Mouse (Mus musculus) urinary bladder, postnatal 14 days (tissue): ENCODE data around the gene Srd5a3.
"Not testable (repeated sequence)": the region's sequence is repeated elsewhere in the genome, so short reads cannot be mapped to it uniquely, and the experiment has no call there.

Source experiments
- DNase-seq: peaks from one replicate; pipeline ENCODE4 v3.0.0; 2021; ENCODE audit warnings: low spot score

The Srd5a3 gene

DNA sequence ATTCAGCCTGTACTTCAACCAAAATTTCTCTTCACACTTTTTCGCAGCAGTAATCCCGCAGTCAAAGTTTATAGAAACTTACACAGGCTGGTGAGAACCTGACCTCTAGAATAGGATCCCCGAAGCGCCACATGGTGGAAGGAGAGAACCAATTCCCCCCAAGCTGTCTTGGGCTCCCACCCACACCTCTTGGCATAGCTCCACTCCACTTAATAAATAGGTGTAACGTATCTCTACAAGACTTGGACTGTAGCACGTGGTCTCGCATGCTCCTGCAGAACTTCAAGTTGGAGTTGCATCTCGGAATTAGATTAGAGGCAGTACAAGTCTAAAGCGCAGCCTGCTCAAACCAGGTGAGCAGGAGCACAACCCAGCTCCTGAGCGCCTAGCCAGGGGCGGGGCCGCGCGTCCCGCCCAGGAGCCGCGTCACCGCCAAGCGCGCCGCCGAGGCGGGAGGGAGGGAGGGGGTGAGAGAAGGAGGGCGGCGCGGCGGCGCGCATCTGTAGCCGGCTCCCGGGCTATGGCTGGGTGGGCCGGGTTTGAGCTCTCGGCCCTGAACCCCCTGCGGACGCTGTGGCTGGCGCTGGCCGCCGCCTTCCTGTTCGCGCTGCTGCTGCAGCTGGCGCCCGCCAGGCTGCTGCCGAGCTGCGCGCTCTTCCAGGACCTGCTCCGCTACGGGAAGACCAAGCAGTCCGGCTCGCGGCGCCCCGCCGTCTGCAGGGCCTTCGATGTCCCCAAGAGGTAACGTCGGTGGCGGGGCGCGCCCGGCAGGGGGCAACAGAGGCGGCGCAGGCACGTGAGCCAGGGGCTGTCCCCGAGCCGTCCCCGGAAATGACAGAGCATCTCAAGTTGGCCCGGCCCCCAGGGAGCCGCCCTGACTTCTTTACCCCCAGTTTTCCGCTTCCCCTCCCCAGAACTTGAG is at the start of gene Srd5a3:
Srd5a3 (plus strand) TSS at position 464 of the 922 bp plus-strand sequence.
- peak; percentile 98 for DNase-seq

DNA sequence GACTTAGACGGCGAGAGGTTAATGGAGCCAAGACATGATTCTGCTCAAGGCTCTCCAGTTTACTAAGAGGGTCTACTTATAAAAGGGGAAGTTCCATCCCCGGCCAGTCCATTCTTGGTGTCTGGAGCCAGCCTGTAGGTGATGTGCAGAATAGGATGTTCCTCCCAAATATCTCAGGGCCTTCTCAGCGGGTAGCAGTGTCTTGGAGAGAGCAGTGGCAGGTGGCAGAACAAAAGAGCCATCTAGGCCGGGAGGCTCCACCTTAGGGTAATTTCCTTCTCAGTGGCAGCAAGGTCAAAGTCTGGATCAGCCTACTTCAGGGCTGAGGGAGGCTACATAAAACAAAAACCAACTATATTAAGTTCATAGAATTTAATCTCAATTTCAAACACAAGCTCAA is 36.3 kb upstream of the Srd5a3 start:
- DNase-seq, result not testable (repeated sequence)

DNA sequence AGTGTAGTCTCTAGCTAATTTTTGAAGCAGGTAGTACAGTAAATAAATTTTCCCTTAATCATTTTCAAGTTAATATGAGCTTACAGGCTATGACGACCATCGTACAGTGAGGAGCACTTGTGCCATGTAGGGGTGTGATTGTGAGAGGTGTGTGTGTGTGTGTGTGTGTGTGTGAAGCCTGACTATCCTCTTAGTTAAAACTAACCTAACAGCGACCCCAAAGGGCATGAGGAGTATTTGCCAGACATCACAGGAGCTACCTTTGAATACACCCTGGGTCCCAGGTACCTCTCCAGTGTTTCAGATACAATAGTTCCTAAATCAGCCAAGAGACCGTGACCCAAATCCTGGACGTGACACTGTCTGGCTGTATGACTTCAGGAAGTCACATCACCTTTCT is 32.8 kb upstream of the Srd5a3 start:
- no peak for DNase-seq

DNA sequence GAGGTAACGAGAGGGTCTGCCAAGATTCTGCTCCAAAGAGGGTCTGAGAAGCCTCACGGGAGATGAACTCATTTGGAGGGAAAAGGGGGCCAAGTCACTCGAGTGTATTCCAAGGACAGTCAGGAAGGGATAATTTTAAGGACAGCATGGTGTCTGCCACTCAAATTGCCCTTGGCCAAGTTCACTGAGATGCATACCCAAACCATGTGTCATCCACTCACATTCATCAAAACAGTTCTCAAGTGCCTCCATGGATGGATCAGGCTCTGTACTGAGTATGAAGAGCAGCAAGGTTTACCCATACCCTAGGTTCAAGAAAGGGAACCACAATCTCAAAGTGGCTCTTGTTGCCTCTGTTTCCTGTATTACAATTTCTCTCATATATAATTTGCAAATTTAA is 31.6 kb upstream of the Srd5a3 start:
- no peak for DNase-seq

DNA sequence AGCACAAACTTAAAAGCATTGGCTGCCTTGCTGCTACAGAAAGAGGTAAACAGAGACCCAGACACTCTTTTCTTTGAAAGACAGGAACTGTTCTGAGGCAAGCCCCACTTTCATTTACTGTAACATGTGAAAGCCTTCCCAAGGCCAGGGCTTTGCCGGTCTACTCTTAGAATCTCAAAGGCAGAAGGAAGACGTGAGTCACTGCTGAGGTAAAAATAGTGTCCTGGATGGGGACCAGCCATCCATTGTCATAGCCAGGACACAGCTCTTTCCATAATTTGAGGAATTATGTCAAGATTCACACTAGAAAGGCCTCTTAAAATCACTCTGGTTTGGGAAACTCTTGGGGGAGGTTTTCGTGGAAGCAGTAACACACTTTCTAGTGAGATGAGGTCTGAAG is 28.9 kb upstream of the Srd5a3 start:
- no peak for DNase-seq

GRCm38 (mm10) chr5:76112016-76112415 is 28.1 kb upstream of the Srd5a3 start:
- no peak for DNase-seq

DNA sequence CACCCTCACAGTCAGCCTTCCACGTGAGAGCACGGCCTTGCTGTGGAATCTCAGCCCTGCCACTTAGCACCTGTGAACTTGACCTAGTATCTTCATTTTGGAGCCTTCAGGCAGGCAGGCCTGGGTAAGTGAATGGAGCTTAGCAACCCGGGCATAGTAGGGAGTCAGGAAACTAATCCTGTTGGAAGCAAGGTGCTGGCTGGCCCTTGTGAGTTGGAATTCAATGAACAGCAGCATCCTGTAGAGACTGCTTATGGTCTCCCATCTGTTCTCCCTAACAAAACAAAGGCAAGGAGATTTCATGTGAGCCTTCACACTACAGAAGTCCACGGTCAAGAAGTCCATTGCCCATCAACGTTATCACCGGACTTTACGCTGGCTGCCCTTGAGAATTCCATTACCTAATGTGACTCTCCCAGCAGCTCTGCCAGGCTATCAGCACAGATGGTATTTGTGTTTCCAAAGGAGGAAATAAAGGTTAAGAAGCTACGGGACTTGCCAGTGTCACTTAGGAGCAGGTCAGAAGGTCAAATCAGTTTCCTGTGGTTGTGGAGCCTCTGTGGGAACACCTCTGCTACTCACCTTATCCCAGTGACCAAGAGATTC is 24.5 kb upstream of the Srd5a3 start:
- no peak for DNase-seq

GRCm38 (mm10) chr5:76118441-76118840 is 21.6 kb upstream of the Srd5a3 start:
- peak; percentile 78 for DNase-seq

DNA sequence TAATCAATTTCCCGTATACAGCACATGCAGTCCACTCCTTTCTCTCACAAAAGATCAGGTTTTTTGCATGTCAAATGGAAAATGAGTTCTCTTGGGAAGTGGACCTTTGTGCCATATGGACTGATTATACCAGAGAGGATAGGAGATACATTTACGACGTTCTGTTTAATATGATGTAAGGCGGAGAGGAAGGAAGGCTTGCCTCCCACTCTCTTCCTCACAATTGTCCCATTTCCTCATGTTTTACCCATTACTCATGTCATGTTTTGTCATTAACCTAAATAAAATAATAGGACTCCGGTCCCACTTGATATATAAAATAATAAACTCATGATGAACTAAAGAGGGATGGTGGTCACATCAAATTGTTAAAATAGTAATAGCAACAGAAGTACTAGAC is 19.4 kb upstream of the Srd5a3 start:
- DNase-seq, result no peak

DNA sequence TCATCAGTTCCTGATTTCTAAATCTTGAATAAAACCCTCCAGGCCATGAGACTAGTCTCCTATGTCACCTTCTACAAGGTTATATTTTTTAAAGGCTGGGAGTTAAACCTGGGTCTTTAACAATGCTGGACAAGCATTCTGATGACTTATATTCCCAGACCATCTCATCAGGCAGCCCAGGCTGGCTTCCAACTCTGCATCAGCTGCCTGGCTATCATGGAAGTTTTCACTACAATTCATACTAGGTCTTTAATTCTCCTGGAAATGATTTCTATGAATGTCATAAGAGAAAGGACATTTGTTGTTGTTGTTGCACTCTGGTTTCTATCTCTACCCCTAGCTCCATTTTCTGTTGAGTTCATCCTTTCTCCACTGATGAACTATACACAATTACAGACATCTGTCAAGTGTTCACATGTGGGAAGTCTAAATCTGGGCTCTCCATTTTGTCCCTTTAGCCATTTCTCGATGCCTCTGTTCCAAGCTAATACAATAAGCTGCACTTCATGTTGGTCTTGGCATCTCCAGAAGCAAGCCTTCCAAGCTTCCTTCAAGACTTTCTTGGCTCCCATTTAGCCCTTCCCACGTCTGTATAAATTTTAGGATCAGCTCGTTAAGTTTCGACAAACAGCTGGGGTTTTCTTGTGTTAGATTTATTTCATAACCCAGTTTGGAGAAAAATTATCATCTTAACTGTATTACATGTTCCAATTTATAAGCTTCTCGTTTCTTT is 12.3 kb upstream of the Srd5a3 start:
- peak; percentile 18 for DNase-seq

DNA sequence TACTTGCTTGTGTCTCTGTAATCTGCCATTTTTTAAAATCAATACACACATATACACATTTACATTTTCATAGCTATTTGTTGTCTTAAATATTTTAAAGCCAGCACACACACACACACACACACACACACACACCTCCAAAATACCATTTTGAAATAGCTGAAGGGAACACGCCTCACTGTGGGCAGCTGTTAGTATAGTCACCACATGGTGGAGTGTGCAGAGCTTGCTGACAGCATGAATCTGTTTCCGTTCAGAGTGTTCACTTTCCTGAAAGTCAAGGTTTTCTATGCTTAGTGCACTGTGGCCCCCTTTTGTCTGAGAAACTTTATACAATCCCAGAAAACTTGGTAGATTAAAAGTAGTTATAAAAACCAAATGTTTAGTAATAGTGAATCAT is 9.8 kb upstream of the Srd5a3 start:
- DNase-seq, result no peak

GRCm38 (mm10) chr5:76131990-76132389 is 8.1 kb upstream of the Srd5a3 start:
- no peak for DNase-seq

- peak; percentile 62 for DNase-seq
Observed at GRCm38 (mm10) chr5:76135644-76136043, 4.4 kb upstream of the Srd5a3 start.

- DNase-seq, result no peak
Observed at GRCm38 (mm10) chr5:76136271-76136670, 3.8 kb upstream of the Srd5a3 start.

- no peak for DNase-seq
Observed at GRCm38 (mm10) chr5:76137586-76137985, 2.5 kb upstream of the Srd5a3 start.

DNA sequence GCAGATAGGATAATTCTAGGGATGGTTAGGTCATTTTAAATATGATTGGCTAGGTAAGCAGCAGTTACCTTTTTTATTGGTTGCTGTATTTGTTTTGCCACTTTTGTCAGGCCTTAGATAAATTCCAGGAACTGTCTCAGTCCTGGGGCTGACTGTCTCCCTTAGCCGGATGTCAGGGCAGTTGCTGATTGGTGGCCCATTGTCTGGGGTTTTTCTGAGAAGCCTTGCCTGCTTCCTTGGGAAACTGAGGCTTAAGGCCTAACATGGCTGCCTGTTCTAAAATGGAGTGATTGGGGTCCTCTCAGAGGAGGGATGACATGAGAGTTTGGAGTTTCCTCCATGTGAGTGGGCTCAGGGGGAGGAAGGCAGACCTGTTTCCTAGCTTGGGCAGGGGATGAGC is 2.0 kb upstream of the Srd5a3 start:
- no peak for DNase-seq

DNA sequence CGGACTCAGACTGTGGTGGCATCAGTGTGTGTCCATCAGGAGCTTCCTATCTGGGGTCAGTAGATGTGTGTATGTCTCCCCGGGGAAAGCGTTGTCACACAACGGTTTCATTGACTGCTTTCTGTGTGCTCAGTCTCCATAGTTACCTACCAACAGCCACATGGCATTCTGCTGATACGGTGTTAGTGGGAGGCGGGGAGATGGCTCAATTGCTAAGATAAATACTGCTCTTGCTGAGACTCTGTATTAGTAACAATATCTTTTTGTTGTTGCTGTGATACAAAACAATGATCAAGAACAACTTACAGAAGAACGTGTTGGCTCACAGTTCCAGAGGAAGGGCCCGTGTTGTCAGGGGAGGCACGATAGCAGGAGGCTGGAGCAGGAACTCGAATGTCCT is 1.6 kb upstream of the Srd5a3 start:
- DNase-seq, result no peak

DNA sequence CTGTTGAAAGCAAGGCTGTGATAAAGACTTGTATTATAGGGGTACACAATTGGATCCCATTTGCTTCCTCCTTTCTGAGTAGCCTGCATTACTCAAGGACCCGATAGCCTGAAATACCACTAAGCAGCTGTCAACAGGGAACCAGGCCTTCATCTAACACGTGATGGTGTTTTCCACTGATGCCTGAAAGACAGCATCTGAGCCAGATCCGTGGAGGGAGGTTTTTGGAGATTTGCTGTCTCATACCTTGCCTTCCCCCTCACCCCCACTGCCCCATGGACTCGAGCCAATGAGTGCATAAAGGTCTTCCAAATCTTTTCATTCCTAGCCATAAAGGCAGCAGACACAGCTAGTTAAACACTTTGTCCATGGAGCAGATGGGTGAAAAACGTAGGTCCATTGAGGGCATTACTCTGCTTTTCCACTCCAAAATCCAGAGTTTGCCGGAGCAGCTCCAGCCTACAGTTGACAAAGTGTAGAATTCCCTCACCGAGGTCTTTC is 850 bp upstream of the Srd5a3 start:
- peak; percentile 16 for DNase-seq

- DNase-seq, result no peak
Observed at GRCm38 (mm10) chr5:76140730-76141066, 627 bp downstream of the Srd5a3 start.

GRCm38 (mm10) chr5:76143356-76143755 is 3.3 kb downstream of the Srd5a3 start:
- DNase-seq, result no peak

DNA sequence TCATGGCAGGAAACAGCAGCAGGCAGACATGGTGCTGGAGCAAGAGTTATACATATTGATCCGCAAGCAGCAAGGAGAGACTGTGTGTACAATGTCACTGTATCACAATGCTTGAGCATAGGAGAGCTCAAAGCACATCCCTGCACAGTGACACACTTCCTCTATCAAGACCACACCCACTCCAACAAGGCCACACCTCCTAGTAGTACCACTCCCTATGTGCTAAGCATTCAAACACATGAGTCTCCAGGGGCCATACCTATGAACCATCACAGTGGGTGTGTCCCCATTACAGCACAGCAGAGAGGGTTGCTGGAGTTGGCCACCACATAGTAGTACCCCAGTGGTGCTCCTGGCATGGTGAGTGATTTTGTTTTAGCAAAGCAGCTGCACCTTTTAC is 6.3 kb downstream of the Srd5a3 start:
- no peak for DNase-seq

- no peak for DNase-seq
Observed at GRCm38 (mm10) chr5:76149436-76149835, 9.4 kb downstream of the Srd5a3 start.

GRCm38 (mm10) chr5:76152956-76153355 is 12.9 kb downstream of the Srd5a3 start:
- DNase-seq, result no peak
